Mouse (Mus musculus) midbrain, embryonic 13.5 days (tissue): ENCODE results near the gene Fgd5. TPM values are rescaled to one million over a fixed set of nuclear protein-coding genes. Genes with fewer than 3 reads are reported as not detected.

Source experiments
- ATAC-seq: fragments of 200-750 bp; cut with Nextera tagmentation; 2 replicates; pipeline ENCODE4 v1.8.0; 2017; ENCODE audit warnings: mild to moderate bottlenecking, moderate TSS enrichment, moderate library complexity
- H3K27ac ChIP-seq: fragments of 300-500 bp; sonication (generic); 2 replicates; pipeline ENCODE4 v1.5.1; 2015; ENCODE audit warnings: inconsistent platforms, mild to moderate bottlenecking, moderate library complexity
- H3K27me3 ChIP-seq: fragments of 300-500 bp; sonication (generic); 2 replicates; pipeline ENCODE4 v1.6.1; 2015; ENCODE audit warnings: mild to moderate bottlenecking, inconsistent platforms
- H3K36me3 ChIP-seq: fragments of 300-500 bp; sonication (generic); 2 replicates; pipeline ENCODE4 v1.6.1; 2015; ENCODE audit warnings: mild to moderate bottlenecking, inconsistent platforms
- H3K4me1 ChIP-seq: fragments of 300-500 bp; sonication (generic); replicated peaks from 2 replicates; pipeline ENCODE4 v1.6.1; 2015; ENCODE audit warnings: inconsistent platforms
- H3K4me2 ChIP-seq: fragments of 300-500 bp; sonication (generic); replicated peaks from 2 replicates; pipeline ENCODE4 v1.6.1; 2015; ENCODE audit warnings: moderate library complexity, mild to moderate bottlenecking, inconsistent platforms
- H3K4me3 ChIP-seq: fragments of 300-500 bp; sonication (generic); replicated peaks from 2 replicates; pipeline ENCODE4 v1.5.1; 2015; ENCODE audit warnings: mild to moderate bottlenecking, inconsistent platforms
- H3K9ac ChIP-seq: fragments of 300-500 bp; sonication (generic); replicated peaks from 2 replicates; pipeline ENCODE4 v1.6.1; 2015; ENCODE audit warnings: mild to moderate bottlenecking, inconsistent platforms
- H3K9me3 ChIP-seq: fragments of 300-500 bp; sonication (generic); 2 replicates; pipeline ENCODE4 v1.6.1; 2016; ENCODE audit warnings: mild to moderate bottlenecking, inconsistent platforms
- WGBS: fragments of 180-500 bp; shearing (Covaris S2); methylation state at CpG from one replicate; pipeline ENCODE4 v1.1.7; 2015; 5-methylcytosine and 5-hydroxymethylcytosine counted together
- polyA plus RNA-seq: library from polyadenylated mRNA; unstranded; fragments of >200 nt; fragmentation: Nextera tagmentation; extraction: Ambion mirVana; gene quantifications from 2 replicates; pipeline ENCODE4 v1.2.1, GENCODE M21; 2015

The Fgd5 gene
- polyA plus RNA-seq, 1 experiment from 2014 or later: 8.0 TPM

- peak overlapping the region; percentile 58 for H3K4me3 ChIP-seq
- peak; percentile 15; the same call in 1 of the 2 replicates for ATAC-seq
- H3K9me3 ChIP-seq: no peaks in the 10 kb centered on the region
- H3K4me1 ChIP-seq: peaks cover 10% of the 10 kb centered on the region
- H3K36me3 ChIP-seq: no peaks in the 10 kb centered on the region
- H3K9ac ChIP-seq: peak overlapping the region; percentile 72
- H3K4me2 ChIP-seq: peak overlapping the region; percentile 89
- WGBS: 11% methylated on average over 23 of the region's 23 CpGs
- H3K27me3 ChIP-seq: peaks cover 35% of the 10 kb centered on the region
- no peak overlapping the region for H3K27ac ChIP-seq
These were observed 771 bp downstream of the Fgd5 start for GRCm38 (mm10) chr6:91979301-91979996.

GRCm38 (mm10) chr6:91980011-91980410, 1.3 kb downstream of the Fgd5 start:
- Histone ChIP-seq H3K9me3 (no peaks in the 10 kb centered on the region), H3K4me3 (peak overlapping the region; percentile 17), H3K27ac (no peak overlapping the region), H3K27me3 (peaks cover 35% of the 10 kb centered on the region), H3K4me1 (peaks cover 10% of the 10 kb centered on the region), H3K9ac (no peak overlapping the region), H3K4me2 (no peak overlapping the region), H3K36me3 (no peaks in the 10 kb centered on the region)
- 56% methylated on average over 3 of the region's 3 CpGs for WGBS
- ATAC-seq: no peak

GRCm38 (mm10) chr6:91990101-91990500, 11.4 kb downstream of the Fgd5 start:
- no peaks in the 10 kb centered on the region for H3K9me3 ChIP-seq
- WGBS: 94% methylated on average over 8 of the region's 8 CpGs
- H3K9ac ChIP-seq: no peak overlapping the region
- no peak for ATAC-seq
- no peaks in the 10 kb centered on the region for H3K27me3 ChIP-seq
- H3K27ac ChIP-seq: no peak overlapping the region
- no peaks in the 10 kb centered on the region for H3K36me3 ChIP-seq
- H3K4me1 ChIP-seq: no peaks in the 10 kb centered on the region
- H3K4me3 ChIP-seq: no peak overlapping the region
- no peak overlapping the region for H3K4me2 ChIP-seq

DNA sequence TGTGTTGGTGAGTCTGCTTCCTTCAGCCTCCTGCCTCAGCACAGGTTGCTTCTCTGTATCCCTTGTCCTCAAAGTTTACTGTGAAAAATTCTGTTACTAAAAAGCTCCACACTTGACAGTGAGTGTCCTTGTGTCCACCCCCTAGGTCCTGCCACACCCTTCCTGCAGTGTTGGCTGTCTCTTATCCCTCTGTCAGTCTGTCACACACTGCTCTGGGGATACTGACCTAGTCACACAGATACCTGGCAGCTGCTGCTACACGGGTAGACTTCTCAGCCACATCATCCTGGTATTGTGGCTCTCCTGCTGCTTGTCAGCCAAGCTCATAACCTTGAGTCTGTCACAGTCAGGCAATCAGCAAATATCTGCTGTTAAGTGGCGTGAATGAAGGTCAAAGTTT, 14.1 kb downstream of the Fgd5 start:
- H3K9me3 ChIP-seq: no peaks in the 10 kb centered on the region
- H3K4me1 ChIP-seq: peaks cover 9% of the 10 kb centered on the region; the same call in 1 of the 2 replicates
- no peak overlapping the region for H3K27ac ChIP-seq
- H3K36me3 ChIP-seq: no peaks in the 10 kb centered on the region
- H3K9ac ChIP-seq: no peak overlapping the region
- no peak overlapping the region for H3K4me2 ChIP-seq
- H3K27me3 ChIP-seq: no peaks in the 10 kb centered on the region
- 89% methylated on average over 2 of the region's 2 CpGs for WGBS
- ATAC-seq: no peak
- H3K4me3 ChIP-seq: no peak overlapping the region

DNA sequence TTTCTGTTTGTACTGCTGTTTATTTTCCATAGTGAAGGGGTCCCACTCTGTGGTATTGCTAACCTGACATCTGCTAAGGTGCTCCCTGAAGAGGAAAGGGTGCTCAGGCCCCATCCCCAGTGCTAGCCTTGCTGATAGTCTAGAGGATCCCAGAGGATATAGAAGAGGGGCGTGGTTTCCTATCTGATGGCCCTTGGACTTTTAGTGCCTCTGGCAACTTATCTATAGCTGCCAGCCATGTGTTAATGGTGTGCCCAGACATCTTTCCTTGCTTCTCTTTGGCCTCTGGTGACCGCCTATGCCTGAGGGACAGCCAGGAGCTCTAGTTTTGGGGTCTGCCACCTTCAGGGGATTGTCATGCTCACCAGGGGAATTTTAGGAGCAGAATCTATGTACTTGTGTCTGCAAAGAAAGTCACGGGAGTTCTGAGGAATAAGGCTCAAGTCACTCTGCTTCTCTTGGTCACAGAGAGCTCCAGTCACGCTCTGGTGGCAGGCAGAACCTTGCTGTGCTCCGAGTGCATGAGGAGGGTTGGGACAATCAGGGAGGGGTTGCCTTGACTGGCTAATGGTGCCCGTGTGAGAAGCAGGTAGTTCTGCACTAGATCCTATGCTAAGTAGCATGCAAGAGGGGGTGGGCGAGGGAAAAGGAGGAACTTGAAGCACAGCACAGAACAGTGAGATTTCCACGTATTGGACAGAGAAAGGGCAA, 15.3 kb downstream of the Fgd5 start:
- Histone ChIP-seq H3K27ac (no peak overlapping the region), H3K4me1 (peaks cover 9% of the 10 kb centered on the region; the same call in 1 of the 2 replicates), H3K9me3 (no peaks in the 10 kb centered on the region), H3K27me3 (no peaks in the 10 kb centered on the region), H3K36me3 (no peaks in the 10 kb centered on the region), H3K4me3 (no peak overlapping the region), H3K4me2 (no peak overlapping the region), H3K9ac (no peak overlapping the region)
- 73% methylated on average over 8 of the region's 8 CpGs for WGBS
- ATAC-seq: no peak

- no peaks in the 10 kb centered on the region for H3K36me3 ChIP-seq
- H3K27me3 ChIP-seq: no peaks in the 10 kb centered on the region
- H3K4me3 ChIP-seq: no peak overlapping the region
- peaks cover 9% of the 10 kb centered on the region; the same call in 1 of the 2 replicates for H3K4me1 ChIP-seq
- no peaks in the 10 kb centered on the region for H3K9me3 ChIP-seq
- no peak overlapping the region for H3K4me2 ChIP-seq
- 46% methylated on average over 8 of the region's 8 CpGs for WGBS
- H3K27ac ChIP-seq: peak overlapping the region; percentile 35; the same call in 1 of the 2 replicates
- ATAC-seq: no peak
- 0 out of 2 replicates have a peak overlapping the region, but pooled peaks have one; percentile 10 for H3K9ac ChIP-seq
These were observed 17.4 kb downstream of the Fgd5 start for GRCm38 (mm10) chr6:91996072-91996471.

DNA sequence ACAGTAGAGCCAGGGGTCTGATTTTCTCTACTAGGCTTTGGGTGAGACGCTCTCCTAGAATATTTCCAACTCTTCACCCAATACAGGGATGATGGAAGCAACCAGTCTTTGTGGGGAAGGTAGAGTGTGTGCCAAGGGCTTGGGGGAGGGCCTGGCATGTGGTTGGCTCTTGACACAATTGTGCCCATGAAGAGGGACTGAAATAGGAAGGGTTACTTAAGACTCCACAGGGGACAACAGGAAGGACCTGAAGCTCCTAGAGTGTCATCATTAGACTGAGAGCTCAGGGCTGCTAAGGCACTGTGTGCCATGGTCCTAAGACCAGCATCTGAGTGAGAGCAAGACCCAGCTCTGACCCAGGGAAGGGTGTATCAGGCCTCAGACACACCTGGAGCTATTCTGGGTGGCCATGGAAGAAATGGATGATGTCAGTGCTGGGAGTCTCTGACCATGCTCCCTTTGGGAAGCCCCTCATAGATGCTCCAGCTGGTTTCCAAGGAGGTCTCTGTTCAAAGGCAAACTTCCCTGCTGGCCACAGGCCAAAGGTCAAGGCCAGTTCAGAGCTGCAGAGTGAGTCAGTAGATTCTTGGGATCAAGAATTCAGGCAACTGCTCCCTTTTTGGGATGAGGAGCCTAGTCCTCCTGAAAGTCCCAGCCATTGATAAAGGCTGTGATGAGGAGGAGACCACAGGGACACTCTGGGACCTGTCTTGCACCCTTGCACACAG, 24.0 kb downstream of the Fgd5 start:
- Histone ChIP-seq H3K4me2 (no peak overlapping the region), H3K27ac (no peak overlapping the region), H3K4me3 (no peak overlapping the region), H3K9me3 (no peaks in the 10 kb centered on the region), H3K36me3 (no peaks in the 10 kb centered on the region), H3K27me3 (no peaks in the 10 kb centered on the region), H3K4me1 (peaks cover 35% of the 10 kb centered on the region), H3K9ac (0 out of 2 replicates have a peak overlapping the region, but pooled peaks have one; percentile 2)
- 94% methylated on average over 1 of the region's 1 CpGs for WGBS
- no peak for ATAC-seq

- no peak overlapping the region for H3K4me3 ChIP-seq
- 31% methylated on average over 2 of the region's 2 CpGs for WGBS
- no peaks in the 10 kb centered on the region for H3K9me3 ChIP-seq
- no peaks in the 10 kb centered on the region for H3K36me3 ChIP-seq
- H3K4me1 ChIP-seq: peaks cover 34% of the 10 kb centered on the region
- H3K4me2 ChIP-seq: no peak overlapping the region
- H3K27ac ChIP-seq: peak overlapping the region; percentile 41
- H3K27me3 ChIP-seq: no peaks in the 10 kb centered on the region
- H3K9ac ChIP-seq: no peak overlapping the region; the same call in 1 of the 2 replicates
- no peak for ATAC-seq
These were observed 25.0 kb downstream of the Fgd5 start for GRCm38 (mm10) chr6:92003646-92004045.

- Histone ChIP-seq H3K4me3 (no peak overlapping the region), H3K27me3 (no peaks in the 10 kb centered on the region), H3K9me3 (no peaks in the 10 kb centered on the region), H3K9ac (no peak overlapping the region), H3K4me2 (no peak overlapping the region), H3K27ac (peak overlapping the region; percentile 41), H3K4me1 (peaks cover 39% of the 10 kb centered on the region), H3K36me3 (no peaks in the 10 kb centered on the region)
- WGBS: 11% methylated on average over 6 of the region's 6 CpGs
- peak; percentile 89 for ATAC-seq
These were observed 25.6 kb downstream of the Fgd5 start for GRCm38 (mm10) chr6:92004137-92004805.

DNA sequence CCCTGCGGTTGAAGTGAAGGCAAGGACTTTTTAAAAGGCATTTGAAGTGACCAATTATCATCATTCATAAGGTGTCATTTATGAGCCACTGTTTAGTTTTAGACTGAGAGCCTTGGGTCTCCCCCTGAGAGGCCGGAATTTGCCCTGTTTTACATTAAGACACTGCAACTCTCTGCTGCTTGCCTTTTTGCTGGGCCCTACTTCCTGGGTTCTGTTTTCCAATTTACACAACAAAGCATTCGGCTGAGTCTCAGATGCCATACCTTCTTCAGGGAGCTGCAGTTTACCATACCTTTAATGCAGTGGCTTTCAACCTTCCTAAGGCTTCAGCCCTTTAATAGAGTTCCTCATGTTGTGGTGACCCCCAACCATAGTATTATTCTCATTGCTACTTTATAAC, 26.1 kb downstream of the Fgd5 start:
- Histone ChIP-seq H3K4me1 (peaks cover 44% of the 10 kb centered on the region), H3K4me3 (no peak overlapping the region), H3K9me3 (no peaks in the 10 kb centered on the region), H3K36me3 (no peaks in the 10 kb centered on the region), H3K27me3 (no peaks in the 10 kb centered on the region), H3K4me2 (no peak overlapping the region), H3K27ac (peak overlapping the region; percentile 41; the same call in 1 of the 2 replicates), H3K9ac (no peak overlapping the region)
- 28% methylated on average over 3 of the region's 3 CpGs for WGBS
- ATAC-seq: no peak

GRCm38 (mm10) chr6:92010895-92011294, 32.2 kb downstream of the Fgd5 start:
- no peak for ATAC-seq
- H3K27me3 ChIP-seq: no peaks in the 10 kb centered on the region
- WGBS: 87% methylated on average over 2 of the region's 2 CpGs

More at GRCm38 (mm10) chr6:92010895-92011294, 32.2 kb downstream of the Fgd5 start:
- Histone ChIP-seq H3K4me1 (peaks cover 13% of the 10 kb centered on the region), H3K4me3 (no peak overlapping the region), H3K27ac (no peak overlapping the region), H3K4me2 (no peak overlapping the region), H3K9me3 (no peaks in the 10 kb centered on the region), H3K9ac (no peak overlapping the region), H3K36me3 (no peaks in the 10 kb centered on the region)
